Mouse (Mus musculus) forebrain, embryonic 11.5 days (tissue): ENCODE data around the gene Agap2. TPM values are rescaled to one million over a fixed set of nuclear protein-coding genes. Genes with fewer than 3 reads are reported as not detected.

ENCODE experiments used
- ATAC-seq: fragments of 200-750 bp; cut with Nextera tagmentation; replicated peaks from 2 replicates; pipeline ENCODE4 v1.8.0; 2017; ENCODE audit warnings: moderate TSS enrichment; ENCODE audit not compliant: low FRiP score
- DNase-seq: peaks from one replicate; pipeline ENCODE4 v3.0.0-alpha.2; 2017; ENCODE audit warnings: low spot score
- H3K27ac ChIP-seq: fragments of 300-500 bp; sonication (generic); 2 replicates; pipeline ENCODE4 v1.5.1; 2014; ENCODE audit warnings: low read depth, low read length
- H3K27me3 ChIP-seq: fragments of 300-500 bp; sonication (generic); 2 replicates; pipeline ENCODE4 v1.6.1; 2014; ENCODE audit warnings: mild to moderate bottlenecking, low read length, mixed read lengths; ENCODE audit not compliant: control insufficient read depth, insufficient read depth
- H3K36me3 ChIP-seq: fragments of 300-500 bp; sonication (generic); 2 replicates; pipeline ENCODE4 v1.6.1; 2014; ENCODE audit warnings: mild to moderate bottlenecking, low read length, moderate library complexity, mixed read lengths; ENCODE audit not compliant: control insufficient read depth, insufficient read depth
- H3K4me1 ChIP-seq: fragments of 300-500 bp; sonication (generic); replicated peaks from 2 replicates; pipeline ENCODE4 v1.6.1; 2014; ENCODE audit warnings: low read length, mixed read lengths; ENCODE audit not compliant: control insufficient read depth, insufficient read depth
- H3K4me2 ChIP-seq: fragments of 300-500 bp; sonication (generic); 2 replicates; pipeline ENCODE4 v1.6.1; 2014; ENCODE audit warnings: low read depth, mild to moderate bottlenecking, low read length, moderate library complexity, mixed read lengths; ENCODE audit not compliant: severe bottlenecking
- H3K4me3 ChIP-seq: fragments of 300-500 bp; sonication (generic); 2 replicates; pipeline ENCODE4 v1.5.1; 2014; ENCODE audit warnings: low read depth, low read length
- H3K9ac ChIP-seq: fragments of 300-500 bp; sonication (generic); 2 replicates; pipeline ENCODE4 v1.6.1; 2014; ENCODE audit warnings: low read length
- H3K9me3 ChIP-seq: fragments of 300-500 bp; sonication (generic); 2 replicates; pipeline ENCODE4 v1.6.1; 2016; ENCODE audit warnings: low read length, mixed read lengths; ENCODE audit not compliant: control insufficient read depth
- WGBS: fragments of 180-500 bp; shearing (Covaris S2); extraction: QIAGEN DNeasy Blood & Tissue Kit; methylation state at CpG from one replicate; pipeline ENCODE4 v1.1.7; 2014; 5-methylcytosine and 5-hydroxymethylcytosine counted together
- polyA plus RNA-seq: library from polyadenylated mRNA; unstranded; fragments of >200 nt; fragmentation: Nextera tagmentation; extraction: Ambion mirVana; gene quantifications from 2 replicates; pipeline ENCODE4 v1.2.1, GENCODE M21; 2014

Gene Agap2
- polyA plus RNA-seq, 1 experiment from 2014 or later = 0.64 TPM

DNA sequence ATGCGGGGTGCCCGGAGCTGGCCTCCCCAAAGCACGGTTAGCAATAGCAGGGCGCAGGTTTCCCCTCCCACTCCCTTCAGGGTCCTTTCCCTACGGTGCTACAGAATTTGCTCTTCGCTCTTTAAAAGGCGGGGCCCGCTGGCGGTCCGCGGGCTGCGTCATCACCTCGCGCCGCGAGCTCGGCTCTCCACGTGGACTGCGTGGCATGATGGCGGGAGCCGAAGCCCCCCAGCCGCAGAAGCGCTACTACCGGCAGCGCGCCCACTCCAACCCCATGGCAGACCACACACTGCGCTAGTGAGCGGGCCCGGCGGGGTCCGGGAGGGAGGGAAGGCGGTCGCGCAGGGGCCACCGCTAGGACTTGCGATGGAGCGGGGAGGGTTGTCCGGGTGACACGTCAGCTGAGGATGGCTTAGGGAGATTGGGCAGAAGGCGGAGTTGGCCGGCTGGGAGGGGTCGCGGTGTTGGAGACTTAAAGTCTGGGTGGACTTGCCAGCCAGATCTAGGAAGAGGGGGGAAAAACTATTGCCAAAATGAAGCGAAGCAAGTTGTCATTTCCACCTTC lies 33.2 kb upstream of the Agap2 start:
- WGBS = under 1% methylated on average over 44 of the region's 44 CpGs
- Histone ChIP-seq H3K9ac (peak overlapping the region; percentile 58), H3K27ac (no peak overlapping the region)

GRCm38 (mm10) chr10:127042468-127043115 lies 32.5 kb upstream of the Agap2 start:
- DNase-seq (no peak), ATAC-seq (no peak)
- Histone ChIP-seq H3K4me1 (0 out of 2 replicates have a peak, but pooled peaks cover 2% of the 10 kb centered on the region), H3K36me3 (no peaks in the 10 kb centered on the region), H3K4me2 (peak overlapping the region; percentile 99), H3K4me3 (peak overlapping the region; percentile 69), H3K27ac (no peak overlapping the region), H3K27me3 (peaks cover 4% of the 10 kb centered on the region; the same call in 1 of the 2 replicates), H3K9me3 (no peaks in the 10 kb centered on the region), H3K9ac (peak overlapping the region; percentile 58)
- WGBS = 19% methylated on average over 5 of the region's 5 CpGs

More for the DNA sequence above, 33.2 kb upstream of the Agap2 start:
- peak overlapping the region; percentile 99 for H3K4me2 ChIP-seq
- ATAC-seq (peak; percentile 86), DNase-seq (peak; percentile 96)
- H3K4me3 ChIP-seq = peak overlapping the region; percentile 69
- no peaks in the 10 kb centered on the region for H3K9me3 ChIP-seq
- H3K27me3 ChIP-seq = peaks cover 2% of the 10 kb centered on the region; the same call in 1 of the 2 replicates
- 0 out of 2 replicates have a peak, but pooled peaks cover 2% of the 10 kb centered on the region for H3K4me1 ChIP-seq
- H3K36me3 ChIP-seq = no peaks in the 10 kb centered on the region

- Histone ChIP-seq H3K4me2 (no peak overlapping the region), H3K9ac (no peak overlapping the region), H3K27me3 (peaks cover 9% of the 10 kb centered on the region), H3K9me3 (no peaks in the 10 kb centered on the region), H3K27ac (no peak overlapping the region), H3K36me3 (no peaks in the 10 kb centered on the region), H3K4me3 (no peak overlapping the region), H3K4me1 (0 out of 2 replicates have a peak, but pooled peaks cover 2% of the 10 kb centered on the region)
- DNase-seq = no peak
- ATAC-seq = no peak
- WGBS = 83% methylated on average over 6 of the region's 6 CpGs
These were observed 31.9 kb upstream of the Agap2 start for GRCm38 (mm10) chr10:127043187-127043586.

DNA sequence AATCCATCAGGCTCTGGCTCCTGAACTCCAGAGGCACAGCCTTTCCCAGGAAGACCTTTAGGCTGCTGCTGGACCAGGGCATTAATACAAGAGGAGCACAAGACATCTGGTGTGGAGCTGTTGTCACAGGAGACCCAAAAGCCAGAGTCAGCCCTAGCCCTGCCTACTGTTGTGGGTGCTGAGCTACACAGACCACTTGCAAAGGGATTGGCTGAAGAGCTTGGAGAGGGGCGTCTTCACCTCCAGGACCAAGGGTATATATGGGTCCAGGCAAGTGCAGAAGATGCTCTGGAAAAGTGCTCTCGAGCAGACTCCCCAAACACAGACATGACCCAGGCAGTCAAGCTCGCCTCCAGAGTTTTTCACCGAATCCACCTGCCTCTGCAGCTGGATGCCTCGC lies 27.1 kb upstream of the Agap2 start, which contains the start of gene Cyp27b1:
Cyp27b1 (plus strand) TSS at position 297 of the 400 bp plus-strand sequence.
- H3K9ac ChIP-seq = no peak within 1 kb of the TSS; the same call in 1 of the 2 replicates
- H3K27ac ChIP-seq = no peak within 1 kb of the TSS
- H3K4me2 ChIP-seq = peak within 1 kb of the TSS; percentile 11; the same call in 1 of the 2 replicates
- no peaks in the 10 kb centered on the region for H3K9me3 ChIP-seq
- H3K4me1 ChIP-seq = peaks cover 7% of the 10 kb centered on the region; the same call in 1 of the 2 replicates
- H3K27me3 ChIP-seq = peaks cover 36% of the 10 kb centered on the region
- no peak for ATAC-seq
- H3K4me3 ChIP-seq = peak within 1 kb of the TSS; percentile 5; the same call in 1 of the 2 replicates
- 27% methylated on average over 5 of the region's 5 CpGs for WGBS
- H3K36me3 ChIP-seq = no peaks in the 10 kb centered on the region
- DNase-seq = no peak

DNA sequence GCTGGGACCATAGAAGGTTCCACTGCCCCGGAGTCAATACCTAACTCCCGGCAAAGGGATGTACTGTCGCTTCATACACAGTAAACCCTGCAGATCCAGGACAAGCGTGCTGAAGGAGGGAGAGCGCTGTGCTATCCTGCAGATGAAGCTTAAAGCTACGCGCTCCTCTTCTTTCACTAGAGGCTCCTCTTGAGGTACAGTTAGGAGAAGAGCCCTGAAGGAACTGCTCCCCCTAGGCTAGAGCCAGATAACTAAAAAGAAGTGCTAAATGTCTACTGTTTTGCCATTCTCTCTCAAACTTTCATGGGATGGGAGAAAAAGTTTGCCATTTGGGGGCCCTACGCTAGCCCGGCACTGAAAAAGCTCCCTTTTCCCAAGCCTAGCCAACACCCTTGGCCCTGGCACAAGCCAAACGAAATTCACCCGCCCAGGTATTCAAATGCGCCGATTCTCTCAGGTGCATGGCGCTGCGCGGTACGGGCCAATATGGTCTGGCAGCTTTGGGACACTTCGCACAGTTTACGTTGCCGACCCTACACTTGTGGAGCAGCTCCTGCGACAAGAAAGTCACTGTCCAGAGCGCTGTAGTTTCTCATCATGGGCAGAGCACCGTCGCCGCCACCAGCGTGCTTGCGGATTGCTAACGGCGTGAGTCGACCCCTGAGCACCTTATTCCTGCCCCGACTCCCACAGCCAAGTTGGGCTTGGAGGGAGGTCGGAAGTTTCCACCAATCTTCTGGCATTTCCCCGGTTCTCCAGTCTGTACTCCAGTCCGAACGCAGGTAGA lies 26.3 kb upstream of the Agap2 start:
- H3K9ac ChIP-seq = no peak overlapping the region; the same call in none of the 2 replicates
- peaks cover 36% of the 10 kb centered on the region for H3K27me3 ChIP-seq
- ATAC-seq = no peak
- H3K4me3 ChIP-seq = peak overlapping the region; percentile 5; the same call in 1 of the 2 replicates
- WGBS = 4% methylated on average over 35 of the region's 35 CpGs
- no peak overlapping the region for H3K27ac ChIP-seq
- peak; percentile 52 for DNase-seq
- H3K4me2 ChIP-seq = peak overlapping the region; percentile 11; the same call in 1 of the 2 replicates
- H3K36me3 ChIP-seq = no peaks in the 10 kb centered on the region
- H3K9me3 ChIP-seq = no peaks in the 10 kb centered on the region
- H3K4me1 ChIP-seq = peaks cover 6% of the 10 kb centered on the region; the same call in 1 of the 2 replicates

- ATAC-seq (no peak), DNase-seq (peak; percentile 54)
- WGBS = 3% methylated on average over 29 of the region's 29 CpGs
- Histone ChIP-seq H3K4me2 (no peak overlapping the region), H3K27me3 (peaks cover 36% of the 10 kb centered on the region), H3K36me3 (no peaks in the 10 kb centered on the region), H3K9ac (no peak overlapping the region; the same call in 1 of the 2 replicates), H3K4me3 (peak overlapping the region; percentile 5; the same call in 1 of the 2 replicates), H3K9me3 (no peaks in the 10 kb centered on the region), H3K4me1 (peaks cover 6% of the 10 kb centered on the region; the same call in 1 of the 2 replicates), H3K27ac (no peak overlapping the region)
These were observed 25.5 kb upstream of the Agap2 start for GRCm38 (mm10) chr10:127049395-127050118.

GRCm38 (mm10) chr10:127050119-127050474 lies 25.0 kb upstream of the Agap2 start:
- no peak overlapping the region for H3K27ac ChIP-seq
- H3K9ac ChIP-seq = no peak overlapping the region
- peaks cover 6% of the 10 kb centered on the region; the same call in 1 of the 2 replicates for H3K4me1 ChIP-seq
- peaks cover 36% of the 10 kb centered on the region for H3K27me3 ChIP-seq
- ATAC-seq (no peak; the same call in 1 of the 2 replicates), DNase-seq (no peak)
- H3K4me3 ChIP-seq = no peak overlapping the region
- 21% methylated on average over 10 of the region's 10 CpGs for WGBS
- H3K9me3 ChIP-seq = no peaks in the 10 kb centered on the region
- no peak overlapping the region for H3K4me2 ChIP-seq
- no peaks in the 10 kb centered on the region for H3K36me3 ChIP-seq

- Histone ChIP-seq H3K9ac (no peak overlapping the region), H3K9me3 (no peaks in the 10 kb centered on the region), H3K27me3 (peaks cover 15% of the 10 kb centered on the region), H3K36me3 (peaks cover 5% of the 10 kb centered on the region; the same call in 1 of the 2 replicates), H3K4me2 (no peak overlapping the region), H3K27ac (no peak overlapping the region), H3K4me3 (no peak overlapping the region), H3K4me1 (no peaks in the 10 kb centered on the region; the same call in 1 of the 2 replicates)
- DNase-seq (no peak), ATAC-seq (no peak)
- WGBS = 70% methylated on average over 4 of the region's 4 CpGs
These were observed 20.4 kb upstream of the Agap2 start for GRCm38 (mm10) chr10:127054646-127055045.
